Comparison of ENCODE assay signal across 10 mouse cellular contexts in genomic region chr7:140186646-140187620, GRCm38 (mm10). TPM values are rescaled to one million over a fixed set of nuclear protein-coding genes. Genes with fewer than 3 reads are reported as not detected.
DNase-seq lines count a peak whose midpoint lies in the region; ATAC-seq and TF ChIP-seq lines count a peak whose summit lies in the region.
"Had no signal": no experiment of that assay in that cellular context is flagged by ENCODE, and none has a peak within 500 bp of the region (broad histone marks: within the 10 kb centered on the region; RNA-seq: fewer than 3 reads in every experiment).

No protein-coding gene starts in this region.

- H3K4me3 ChIP-seq in liver, embryonic 14.5 days (ENCODE audit: insufficient read depth in 1 of 2, low read depth in 2 of 2, low read length in 2 of 2): no peak overlapping the region
- H3K4me3 ChIP-seq in forebrain, embryonic 16.5 days (replicated peaks; ENCODE audit: low read length): no peak overlapping the region
- H3K4me3 ChIP-seq in midbrain, embryonic 13.5 days (replicated peaks): no peak overlapping the region

- ATAC-seq in liver, embryonic 14.5 days (ENCODE audit: insufficient read depth): no peak
- no peak for ATAC-seq in forebrain, embryonic 16.5 days
- no peak for ATAC-seq in midbrain, embryonic 13.5 days

- no peaks in the 10 kb centered on the region for H3K9me3 ChIP-seq in liver, embryonic 14.5 days (ENCODE audit: control insufficient read depth, low read length)
- no peaks in the 10 kb centered on the region for H3K9me3 ChIP-seq in forebrain, embryonic 16.5 days (ENCODE audit: control insufficient read depth, low read length)
- no peaks in the 10 kb centered on the region for H3K9me3 ChIP-seq in midbrain, embryonic 13.5 days

- H3K27ac ChIP-seq in liver, embryonic 14.5 days: no peak overlapping the region
- no peak overlapping the region for H3K27ac ChIP-seq in forebrain, embryonic 16.5 days (ENCODE audit: low read length)
- H3K27ac ChIP-seq in midbrain, embryonic 13.5 days: no peak overlapping the region
- H3K27ac ChIP-seq: macrophage had no signal

- no peak overlapping the region for H3K9ac ChIP-seq in liver, embryonic 14.5 days (replicated peaks)
- H3K9ac ChIP-seq in forebrain, embryonic 16.5 days (replicated peaks; ENCODE audit: low read depth, low read length): no peak overlapping the region
- H3K9ac ChIP-seq in midbrain, embryonic 13.5 days (replicated peaks): no peak overlapping the region

- WGBS in liver, embryonic 14.5 days (ENCODE audit: insufficient replicate concordance): 55% methylated on average over 18 of the region's 18 CpGs
- 40% methylated on average over 18 of the region's 18 CpGs for WGBS in forebrain, embryonic 16.5 days
- 63% methylated on average over 18 of the region's 18 CpGs for WGBS in midbrain, embryonic 13.5 days

- DNase-seq in cerebellum, postnatal 10 days: peak; percentile 22 to 23
- no peak for DNase-seq in cerebellum, postnatal 4 days (ENCODE audit: low spot score in 2 of 2)
- peak; percentile 41 for DNase-seq in right cerebral cortex, adult 18-20 months
- no peak for DNase-seq in right cerebral cortex, postnatal 36 days (ENCODE audit: low spot score in 2 of 2)
- peak; percentile 19 for DNase-seq in fat pad, adult 2 months (ENCODE audit: extremely low read depth, low read depth, low spot score)
- DNase-seq in liver, embryonic 14.5 days (ENCODE audit: low read depth in 3 of 3, low spot score in 3 of 3): no peak

- H3K27me3 ChIP-seq in liver, embryonic 14.5 days (ENCODE audit: control insufficient read depth, insufficient read depth, low read length): no peaks in the 10 kb centered on the region
- H3K27me3 ChIP-seq in forebrain, embryonic 16.5 days (replicated peaks; ENCODE audit: control insufficient read depth, insufficient read depth, low read length): no peaks in the 10 kb centered on the region
- no peaks in the 10 kb centered on the region for H3K27me3 ChIP-seq in midbrain, embryonic 13.5 days

- H3K4me2 ChIP-seq in liver, embryonic 14.5 days (ENCODE audit: low read depth): no peak overlapping the region
- no peak overlapping the region for H3K4me2 ChIP-seq in forebrain, embryonic 16.5 days (ENCODE audit: low read length)
- H3K4me2 ChIP-seq in midbrain, embryonic 13.5 days (replicated peaks): no peak overlapping the region

- TF ChIP-seq EP300 in liver, embryonic 14.5 days (IDR thresholded peaks at IDR 0.05; ENCODE audit: low read depth): no peak

- H3K4me1 ChIP-seq in liver, embryonic 14.5 days (replicated peaks; ENCODE audit: control insufficient read depth in 2 of 2, insufficient read depth in 2 of 2, low read length in 1 of 2): peaks cover 0 to 6% of the 10 kb centered on the region in 2 experiments; a peak in 2 of 4 replicates
- H3K4me1 ChIP-seq in forebrain, embryonic 16.5 days (replicated peaks; ENCODE audit: control insufficient read depth, insufficient read depth, low read length): no peaks in the 10 kb centered on the region
- H3K4me1 ChIP-seq in midbrain, embryonic 13.5 days (replicated peaks): no peaks in the 10 kb centered on the region

- peak; percentile 63 for TF ChIP-seq CTCF in liver, embryonic 14.5 days (IDR thresholded peaks at IDR 0.05; ENCODE audit: low read depth)

- no peaks in the 10 kb centered on the region for H3K36me3 ChIP-seq in liver, embryonic 14.5 days (replicated peaks; ENCODE audit: control insufficient read depth, insufficient read depth, low read depth)
- no peaks in the 10 kb centered on the region for H3K36me3 ChIP-seq in forebrain, embryonic 16.5 days (ENCODE audit: control insufficient read depth, insufficient read depth)
- H3K36me3 ChIP-seq in midbrain, embryonic 13.5 days: no peaks in the 10 kb centered on the region

RNA-seq across cellular contexts. Expression of gene Olfr523, which starts 13.9 kb away (rescaled TPM):
- not detected in 2 replicates for polyA plus RNA-seq in liver, embryonic 14.5 days (2012; rRNA removed)
- polyA plus RNA-seq in liver, embryonic 14.5 days (2014; fragmentation: Nextera tagmentation; extraction: Ambion mirVana): not detected in 2 replicates
- not detected in 2 replicates for polyA plus RNA-seq in forebrain, embryonic 16.5 days (2015; fragmentation: Nextera tagmentation; extraction: Ambion mirVana)
- polyA plus RNA-seq in midbrain, embryonic 13.5 days (2015; fragmentation: Nextera tagmentation; extraction: Ambion mirVana): not detected in 2 replicates
- polyA plus RNA-seq: heart, embryonic 14.5 days; macrophage had no signal

RNA-seq across cellular contexts. Expression of gene Olfr524, which starts 18.8 kb away (rescaled TPM):
- not detected in 2 replicates for polyA plus RNA-seq in liver, embryonic 14.5 days (2012; rRNA removed)
- not detected in 2 replicates for polyA plus RNA-seq in liver, embryonic 14.5 days (2014; fragmentation: Nextera tagmentation; extraction: Ambion mirVana)
- polyA plus RNA-seq in forebrain, embryonic 16.5 days (2015; fragmentation: Nextera tagmentation; extraction: Ambion mirVana): not detected in 2 replicates
- polyA plus RNA-seq in midbrain, embryonic 13.5 days (2015; fragmentation: Nextera tagmentation; extraction: Ambion mirVana): not detected in 2 replicates
- polyA plus RNA-seq: heart, embryonic 14.5 days; macrophage had no signal

RNA-seq across cellular contexts. Expression of gene Olfr522, which starts 22.4 kb away (rescaled TPM):
- polyA plus RNA-seq in liver, embryonic 14.5 days (2012; rRNA removed): not detected in 2 replicates
- not detected in 2 replicates for polyA plus RNA-seq in liver, embryonic 14.5 days (2014; fragmentation: Nextera tagmentation; extraction: Ambion mirVana)
- polyA plus RNA-seq in forebrain, embryonic 16.5 days (2015; fragmentation: Nextera tagmentation; extraction: Ambion mirVana): not detected in 2 replicates
- not detected in 2 replicates for polyA plus RNA-seq in midbrain, embryonic 13.5 days (2015; fragmentation: Nextera tagmentation; extraction: Ambion mirVana)
- polyA plus RNA-seq: heart, embryonic 14.5 days; macrophage had no signal

RNA-seq across cellular contexts. Expression of gene Cd163l1, which starts 31.1 kb away (rescaled TPM):
- polyA plus RNA-seq in liver, embryonic 14.5 days (2012; rRNA removed): 0.03 and 0.07 TPM in 2 replicates
- not detected in 2 replicates for polyA plus RNA-seq in liver, embryonic 14.5 days (2014; fragmentation: Nextera tagmentation; extraction: Ambion mirVana)
- polyA plus RNA-seq in forebrain, embryonic 16.5 days (2015; fragmentation: Nextera tagmentation; extraction: Ambion mirVana): not detected in 2 replicates
- 0.05 TPM in 1 of 2 replicates, not detected in the other for polyA plus RNA-seq in midbrain, embryonic 13.5 days (2015; fragmentation: Nextera tagmentation; extraction: Ambion mirVana)
- polyA plus RNA-seq: heart, embryonic 14.5 days; macrophage had no signal

RNA-seq across cellular contexts. Expression of gene Sprn, which starts 32.3 kb away (rescaled TPM):
- polyA plus RNA-seq in liver, embryonic 14.5 days (2012; rRNA removed): 0.01 TPM in 1 of 2 replicates, not detected in the other
- polyA plus RNA-seq in liver, embryonic 14.5 days (2014; fragmentation: Nextera tagmentation; extraction: Ambion mirVana): not detected in 2 replicates
- 15.7 and 19.1 TPM in 2 replicates for polyA plus RNA-seq in forebrain, embryonic 16.5 days (2015; fragmentation: Nextera tagmentation; extraction: Ambion mirVana)
- 7.8 and 8.1 TPM in 2 replicates for polyA plus RNA-seq in midbrain, embryonic 13.5 days (2015; fragmentation: Nextera tagmentation; extraction: Ambion mirVana)
- polyA plus RNA-seq: macrophage had no signal

Comparison
In these comparisons a context has a peak if more than half of its experiments do, and no peak if none do; other contexts are left out.
1. DNase-seq: peak in cerebellum, postnatal 10 days (2 of 2), right cerebral cortex, adult 18-20 months (single experiment) and fat pad, adult 2 months (single experiment); none in cerebellum, postnatal 4 days (0 of 2), right cerebral cortex, postnatal 36 days (0 of 2) and liver, embryonic 14.5 days (0 of 3).